Mouse (Mus musculus): ENCODE measurements around the gene 4930519G04Rik.
"Not testable (repeated sequence)": the region's sequence is repeated elsewhere in the genome, so short reads cannot be mapped to it uniquely, and the experiment has no call there.

- TF ChIP-seq CTCF, POLR2A (IDR thresholded peaks at IDR 0.05; ENCODE audit: extremely low read depth, insufficient read depth, low read length): not testable (repeated sequence)
Observed at GRCm38 (mm10) chr5:114842155-114842554, 11.3 kb upstream of the 4930519G04Rik start.
